Mouse (Mus musculus): ENCODE measurements around the gene Abca4.

Gene Abca4

GRCm38 (mm10) chr3:122173526-122174150 lies 129.4 kb downstream of the Abca4 start:
- DNase-seq, result no peak

- DNase-seq, result peak; percentile 54
Measured at GRCm38 (mm10) chr3:122176018-122176417, 131.8 kb downstream of the Abca4 start.

- peak; percentile 98 for DNase-seq
Measured at GRCm38 (mm10) chr3:122176706-122177390, 132.6 kb downstream of the Abca4 start.

GRCm38 (mm10) chr3:122184109-122184508 lies 139.9 kb downstream of the Abca4 start:
- no peak for DNase-seq

GRCm38 (mm10) chr3:122186975-122187374 lies 142.7 kb downstream of the Abca4 start:
- no peak for DNase-seq

GRCm38 (mm10) chr3:122196621-122197298 lies 152.5 kb downstream of the Abca4 start:
- DNase-seq, result no peak

GRCm38 (mm10) chr3:122198532-122198931 lies 154.3 kb downstream of the Abca4 start:
- no peak for DNase-seq

GRCm38 (mm10) chr3:122198966-122199381 lies 154.7 kb downstream of the Abca4 start:
- peak; percentile 69 for DNase-seq

GRCm38 (mm10) chr3:122199600-122199999 lies 155.4 kb downstream of the Abca4 start:
- peak; percentile 30 for DNase-seq

- DNase-seq, result no peak
Measured at GRCm38 (mm10) chr3:122200017-122200416, 155.8 kb downstream of the Abca4 start.

- DNase-seq, result no peak
Measured at GRCm38 (mm10) chr3:122200447-122200846, 156.2 kb downstream of the Abca4 start.

GRCm38 (mm10) chr3:122202307-122202732 lies 158.1 kb downstream of the Abca4 start:
- DNase-seq, result peak; percentile 16

- peak; percentile 22 for DNase-seq
Measured at GRCm38 (mm10) chr3:122203675-122204329, 159.6 kb downstream of the Abca4 start.

- no peak for DNase-seq
Measured at GRCm38 (mm10) chr3:122205753-122206152, 161.5 kb downstream of the Abca4 start.

- peak; percentile 98 for DNase-seq
Measured at GRCm38 (mm10) chr3:122206279-122207070, 162.2 kb downstream of the Abca4 start.

- DNase-seq, result peak; percentile 85
Measured at GRCm38 (mm10) chr3:122207766-122208165, 163.5 kb downstream of the Abca4 start.

- no peak for DNase-seq
Measured at GRCm38 (mm10) chr3:122208296-122209225, 164.3 kb downstream of the Abca4 start.

- peak; percentile 29 for DNase-seq
Measured at GRCm38 (mm10) chr3:122209511-122209910, 165.3 kb downstream of the Abca4 start.

- peak; percentile 11 for DNase-seq
Measured at GRCm38 (mm10) chr3:122210434-122210833, 166.2 kb downstream of the Abca4 start.

GRCm38 (mm10) chr3:122210846-122211245 lies 166.6 kb downstream of the Abca4 start:
- peak; percentile 7 for DNase-seq

- peak; percentile 12 for DNase-seq
Measured at GRCm38 (mm10) chr3:122211446-122212125, 167.3 kb downstream of the Abca4 start.

All from cerebellum, adult 9-10 months (tissue).